Mouse (Mus musculus) right cerebral cortex, postnatal 36 days (tissue): Measurements from ENCODE around the gene Skint3.
"Not testable (repeated sequence)": the region's sequence is repeated elsewhere in the genome, so short reads cannot be mapped to it uniquely, and the experiment has no call there.

ENCODE experiments used
- DNase-seq, 2 experiments: peaks; one replicate each; pipeline ENCODE4 v3.0.0; 2022; ENCODE audit warnings: low spot score in 2 of 2, mixed read lengths in 1 of 2

Gene Skint3

GRCm38 (mm10) chr4:112231945-112232344 is at the start of gene Skint3:
Gene Skint3, plus strand, starts transcription at chr4:112232245.
- DNase-seq, result no peak

GRCm38 (mm10) chr4:112243416-112243815 is 11.4 kb downstream of the Skint3 start:
- no peak for DNase-seq

- no peak for DNase-seq
Measured at GRCm38 (mm10) chr4:112243951-112244350, 11.9 kb downstream of the Skint3 start.

GRCm38 (mm10) chr4:112256022-112256421 is 24.0 kb downstream of the Skint3 start:
- DNase-seq, result no peak

GRCm38 (mm10) chr4:112287178-112287974 is 55.3 kb downstream of the Skint3 start:
- DNase-seq, result no peak

GRCm38 (mm10) chr4:112288396-112288795 is 56.4 kb downstream of the Skint3 start:
- no peak for DNase-seq

GRCm38 (mm10) chr4:112302305-112302704 is 70.3 kb downstream of the Skint3 start:
- DNase-seq, result no peak

- no peak for DNase-seq
Measured at GRCm38 (mm10) chr4:112302855-112303509, 70.9 kb downstream of the Skint3 start.

GRCm38 (mm10) chr4:112349111-112349510 is 117.1 kb downstream of the Skint3 start:
- DNase-seq, result not testable (repeated sequence)
